Mouse (Mus musculus) hindbrain, postnatal 0 days (tissue): ENCODE data around the gene Uxt. TPM values are rescaled to one million over a fixed set of nuclear protein-coding genes. Genes with fewer than 3 reads are reported as not detected.
A peak's percentile ranks its signal among the peaks of the same experiment; 100 is the strongest.

ENCODE experiments used
- ATAC-seq: fragments of 200-750 bp; cut with Nextera tagmentation; 2 replicates; pipeline ENCODE4 v1.8.0; 2017; ENCODE audit warnings: mild to moderate bottlenecking, moderate TSS enrichment, moderate library complexity
- DNase-seq: peaks from one replicate; pipeline ENCODE4 v3.0.0-alpha.2; 2015; ENCODE audit warnings: low spot score
- H3K27ac ChIP-seq: fragments of 300-500 bp; sonication (generic); 2 replicates; pipeline ENCODE4 v1.5.1; 2014; ENCODE audit warnings: mild to moderate bottlenecking
- H3K27me3 ChIP-seq: fragments of 300-500 bp; sonication (generic); 2 replicates; pipeline ENCODE4 v1.6.1; 2014; ENCODE audit warnings: low read length, mixed read lengths; ENCODE audit not compliant: insufficient read depth
- H3K36me3 ChIP-seq: fragments of 300-500 bp; sonication (generic); 2 replicates; pipeline ENCODE4 v1.6.1; 2014; ENCODE audit warnings: low read length, mixed read lengths; ENCODE audit not compliant: insufficient read depth
- H3K4me1 ChIP-seq: fragments of 300-500 bp; sonication (generic); 2 replicates; pipeline ENCODE4 v1.6.1; 2014; ENCODE audit warnings: antibody characterized with exemption, low read length, mixed read lengths; ENCODE audit not compliant: insufficient read depth
- H3K4me2 ChIP-seq: fragments of 300-500 bp; sonication (generic); 2 replicates; pipeline ENCODE4 v1.6.1; 2014; ENCODE audit warnings: low read depth, mild to moderate bottlenecking, low read length, moderate library complexity, mixed read lengths
- H3K4me3 ChIP-seq: fragments of 300-500 bp; sonication (generic); 2 replicates; pipeline ENCODE4 v1.5.1; 2014; ENCODE audit warnings: low read length
- H3K9ac ChIP-seq: fragments of 300-500 bp; sonication (generic); replicated peaks from 2 replicates; pipeline ENCODE4 v1.6.1; 2014; ENCODE audit warnings: mild to moderate bottlenecking, low read length, moderate library complexity, mixed read lengths
- H3K9me3 ChIP-seq: fragments of 300-500 bp; sonication (generic); 2 replicates; pipeline ENCODE4 v1.6.1; 2016; ENCODE audit warnings: low read length, mixed read lengths
- CTCF ChIP-seq: IDR thresholded peaks from 2 replicates; pipeline ENCODE4 v1.5.1; 2016; ENCODE audit warnings: antibody characterized with exemption, control low read depth, low read depth
- WGBS: fragments of 180-500 bp; shearing (Covaris S2); extraction: QIAGEN DNeasy Blood & Tissue Kit; methylation state at CpG from one replicate; pipeline ENCODE4 v1.1.7; 2014; 5-methylcytosine and 5-hydroxymethylcytosine counted together
- polyA plus RNA-seq: library from polyadenylated mRNA; unstranded; fragments of >200 nt; fragmentation: Nextera tagmentation; extraction: Ambion mirVana; gene quantifications from 2 replicates; pipeline ENCODE4 v1.2.1, GENCODE M21; 2015
- total RNA-seq: library from RNA; depleted of rRNA; stranded (reverse); fragments of >200 nt; gene quantifications from 2 replicates; pipeline ENCODE4 v1.2.3, GENCODE M21; 2014; rRNA removed

Gene Uxt
- total RNA-seq (9.7 and 12.0 TPM in 2 replicates), polyA plus RNA-seq (32.2 and 33.2 TPM in 2 replicates)

DNA sequence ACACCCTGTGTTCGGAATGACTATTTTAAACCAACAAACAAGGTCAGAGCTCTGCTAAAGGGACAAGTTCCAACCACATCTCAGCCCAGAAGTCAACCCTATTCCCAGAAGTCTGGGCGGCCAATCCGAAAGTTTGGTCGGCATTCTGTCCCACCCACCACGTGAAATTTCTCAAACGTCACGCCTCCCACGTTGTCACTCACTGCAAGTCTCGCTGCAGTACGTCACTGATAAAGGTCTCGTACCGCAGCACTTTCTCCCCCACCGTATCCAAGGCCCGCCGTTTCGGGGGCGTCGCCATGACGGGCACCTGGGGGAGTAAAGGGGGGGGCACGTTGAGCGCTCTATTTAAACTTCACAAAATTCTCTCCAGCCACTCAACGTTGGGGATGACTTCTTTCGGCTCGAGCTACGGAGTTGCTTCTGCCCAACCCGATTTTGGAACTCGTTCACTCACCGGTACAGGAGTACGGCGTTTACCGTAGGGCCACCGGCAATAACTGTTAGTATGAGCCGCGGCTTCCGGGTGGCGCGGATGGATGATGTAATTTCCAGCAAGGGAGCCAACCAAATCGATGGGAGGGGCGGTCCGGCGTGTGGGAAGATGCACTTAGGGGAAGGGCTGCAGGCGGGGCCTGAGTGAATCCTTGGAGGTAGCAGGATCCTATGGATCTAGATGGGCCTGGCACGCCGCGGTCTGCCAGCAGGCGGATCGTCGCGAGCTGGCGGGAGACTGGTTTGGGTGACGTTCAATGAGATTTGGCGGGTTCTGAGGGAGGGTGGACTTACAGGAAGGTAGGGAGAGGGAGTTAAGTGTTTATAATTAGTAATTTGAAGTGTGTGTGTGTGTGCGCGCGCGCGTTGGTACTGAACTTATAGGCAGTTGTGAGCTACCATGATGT lies at the start of gene Uxt:
TSS of gene Uxt (minus strand) at position 541 of the 902 bp plus-strand sequence.
- DNase-seq = peak; percentile 90
- Histone ChIP-seq H3K27ac (peak within 1 kb of the TSS; percentile 78; the same call in 1 of the 2 replicates), H3K4me2 (peak within 1 kb of the TSS; percentile 54), H3K27me3 (no peaks in the 10 kb centered on the region), H3K9ac (peak within 1 kb of the TSS; percentile 51), H3K9me3 (no peaks in the 10 kb centered on the region), H3K36me3 (no peaks in the 10 kb centered on the region), H3K4me3 (peak within 1 kb of the TSS; percentile 46), H3K4me1 (no peaks in the 10 kb centered on the region)
- WGBS = 30% methylated on average over 57 of the region's 57 CpGs
- TF ChIP-seq CTCF = peak; percentile 56
- peak; percentile 97 for ATAC-seq

DNA sequence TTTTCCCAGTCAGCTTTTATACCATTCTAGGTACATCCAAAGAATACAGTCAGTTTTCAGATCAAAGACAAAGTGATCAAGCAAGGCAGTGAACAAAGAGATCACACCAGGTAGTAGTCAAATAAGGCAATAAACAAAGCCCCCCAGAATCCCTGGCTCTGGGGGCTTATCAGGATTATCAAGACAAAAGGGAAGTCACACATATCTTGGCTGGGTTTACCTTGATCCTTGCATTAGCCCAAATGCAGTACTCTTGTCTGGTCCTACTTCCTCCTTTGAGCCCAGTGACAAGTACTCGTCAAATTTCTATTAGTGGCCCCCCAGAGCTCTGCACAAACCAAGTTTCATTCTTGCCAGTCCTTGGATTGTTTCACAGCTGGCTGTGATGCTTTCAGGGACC lies 19.1 kb upstream of the Uxt start:
- H3K9ac ChIP-seq = no peak overlapping the region
- H3K4me2 ChIP-seq = no peak overlapping the region
- no peaks in the 10 kb centered on the region for H3K9me3 ChIP-seq
- 68% methylated on average over 1 of the region's 1 CpGs for WGBS
- no peak overlapping the region for H3K27ac ChIP-seq
- H3K4me3 ChIP-seq = no peak overlapping the region
- H3K4me1 ChIP-seq = no peaks in the 10 kb centered on the region
- no peak for ATAC-seq
- no peaks in the 10 kb centered on the region for H3K27me3 ChIP-seq
- no peaks in the 10 kb centered on the region for H3K36me3 ChIP-seq
- no peak for DNase-seq
- TF ChIP-seq CTCF = no peak

DNA sequence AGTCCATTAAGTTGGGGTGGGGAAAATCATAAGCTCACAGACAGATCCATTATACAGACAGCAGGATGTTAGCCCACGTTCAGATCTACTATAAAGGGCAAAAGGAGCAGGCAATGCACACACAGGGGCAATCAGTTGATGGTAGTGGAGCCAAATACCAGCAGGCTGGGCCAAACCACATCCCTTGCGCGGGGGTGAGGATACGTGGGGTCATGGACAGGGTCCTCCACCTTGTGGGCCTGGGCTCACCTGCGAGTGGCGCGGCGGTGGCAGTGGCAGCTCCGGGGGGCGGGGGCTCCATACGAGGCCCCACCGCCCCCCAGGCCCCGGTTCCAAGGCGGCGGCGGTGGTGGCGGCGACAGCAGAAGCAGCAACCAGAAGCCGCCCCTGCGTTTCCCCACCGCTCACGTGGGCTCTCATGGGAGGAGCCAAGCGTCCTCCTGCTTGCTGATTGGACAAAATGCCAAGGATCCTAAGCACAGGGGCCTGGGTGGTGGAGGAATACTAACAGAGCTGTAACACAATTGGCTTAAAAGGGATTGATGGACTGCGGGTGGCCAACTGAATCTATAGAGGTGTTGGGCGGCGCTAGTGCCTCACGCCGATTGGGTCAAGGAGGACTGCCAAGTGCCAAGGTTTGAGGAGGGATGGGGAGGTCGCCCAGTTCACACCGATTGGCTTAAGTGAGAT lies 11.5 kb downstream of the Uxt start, which contains the start of gene Elk1:
TSS of gene Elk1 (minus strand) at position 418 of the 690 bp plus-strand sequence.
- WGBS = 22% methylated on average over 25 of the region's 30 CpGs

DNA sequence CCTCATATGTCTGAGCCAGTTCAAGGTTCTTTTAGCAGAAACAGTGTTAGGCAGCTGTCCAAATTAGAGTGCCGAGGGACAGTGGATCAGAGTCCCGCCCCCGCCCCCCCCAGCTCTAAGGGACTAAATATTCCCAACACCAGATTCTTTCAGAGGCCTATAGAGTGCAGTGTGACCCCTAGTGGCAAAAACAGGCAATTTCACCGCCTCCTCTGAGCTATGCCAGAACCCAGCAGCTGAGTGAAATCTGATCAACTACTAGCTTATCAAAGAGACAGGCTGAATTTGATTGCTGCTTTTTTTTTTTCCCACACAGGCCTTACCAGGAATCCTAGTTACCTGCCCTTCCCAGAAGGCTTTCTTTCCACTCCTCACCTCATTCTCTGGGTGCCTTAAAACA lies 15.8 kb downstream of the Uxt start:
- ATAC-seq (no peak), DNase-seq (peak; percentile 62)
- no peak overlapping the region for H3K27ac ChIP-seq
- no peak overlapping the region for H3K4me3 ChIP-seq
- no peaks in the 10 kb centered on the region for H3K4me1 ChIP-seq
- 16% methylated on average over 4 of the region's 4 CpGs for WGBS
- no peaks in the 10 kb centered on the region for H3K9me3 ChIP-seq
- H3K36me3 ChIP-seq = no peaks in the 10 kb centered on the region
- H3K27me3 ChIP-seq = no peaks in the 10 kb centered on the region
- peak; percentile 67 for TF ChIP-seq CTCF
- no peak overlapping the region for H3K9ac ChIP-seq
- H3K4me2 ChIP-seq = no peak overlapping the region

More for the DNA sequence above, 11.5 kb downstream of the Uxt start, which contains the start of gene Elk1:
- peak within 1 kb of the TSS; percentile 57 for H3K4me3 ChIP-seq
- H3K9ac ChIP-seq = peak within 1 kb of the TSS; percentile 63
- no peak for TF ChIP-seq CTCF
- peak; percentile 94 for DNase-seq
- no peaks in the 10 kb centered on the region for H3K9me3 ChIP-seq
- no peaks in the 10 kb centered on the region for H3K36me3 ChIP-seq
- H3K27me3 ChIP-seq = no peaks in the 10 kb centered on the region
- H3K27ac ChIP-seq = peak within 1 kb of the TSS; percentile 81
- ATAC-seq = peak; percentile 98
- peak within 1 kb of the TSS; percentile 56 for H3K4me2 ChIP-seq
- no peaks in the 10 kb centered on the region for H3K4me1 ChIP-seq

DNA sequence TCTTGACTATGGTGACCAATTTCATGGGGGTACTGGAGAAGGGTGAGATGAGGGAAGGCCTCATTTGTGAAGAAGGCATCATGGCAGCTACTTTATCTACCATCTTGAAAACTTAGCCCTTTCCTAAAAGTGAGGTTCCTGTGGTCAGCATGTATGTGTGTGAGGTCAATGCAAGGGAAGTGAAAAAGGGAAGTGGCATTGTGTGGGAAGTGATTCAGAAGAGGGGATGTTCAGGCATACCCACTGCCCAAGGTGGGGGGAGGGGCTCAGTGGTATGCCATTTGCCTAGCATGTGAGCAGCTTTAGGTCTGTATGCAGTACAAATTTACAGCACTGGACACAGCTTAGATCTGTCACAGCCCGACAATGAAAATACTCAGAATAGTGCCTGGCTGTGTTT lies 29.9 kb downstream of the Uxt start:
- no peak for DNase-seq
- Histone ChIP-seq H3K4me1 (no peaks in the 10 kb centered on the region), H3K4me3 (no peak overlapping the region), H3K9ac (no peak overlapping the region), H3K9me3 (no peaks in the 10 kb centered on the region), H3K27me3 (no peaks in the 10 kb centered on the region), H3K4me2 (no peak overlapping the region), H3K36me3 (peaks cover 5% of the 10 kb centered on the region; the same call in 1 of the 2 replicates), H3K27ac (no peak overlapping the region)
- no peak for TF ChIP-seq CTCF
- WGBS = 82% methylated on average over 1 of the region's 1 CpGs
- no peak for ATAC-seq

DNA sequence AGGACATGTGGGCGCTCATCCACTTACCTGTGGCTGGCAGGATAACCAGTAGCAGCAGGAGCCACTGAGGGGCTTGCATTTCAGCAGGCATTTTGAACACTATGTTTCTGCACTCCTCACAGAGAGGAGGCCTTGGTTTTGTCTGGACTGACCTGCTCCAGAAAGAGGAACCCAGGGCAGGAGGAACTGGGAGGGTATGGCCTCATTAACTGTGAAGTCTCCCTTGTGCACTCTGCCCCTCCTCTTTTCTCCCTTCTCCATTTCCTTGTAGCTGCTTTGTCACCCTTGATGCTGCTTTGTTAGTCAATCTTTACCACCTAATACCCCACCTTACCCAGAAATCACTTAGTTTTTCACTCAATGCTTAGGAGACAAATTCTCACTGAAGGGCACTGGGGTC lies 30.5 kb downstream of the Uxt start, which contains the start of gene Cfp:
TSS of gene Cfp (minus strand) at position 192 of the 400 bp plus-strand sequence.
- 73% methylated on average over 1 of the region's 1 CpGs for WGBS
- Histone ChIP-seq H3K27me3 (no peaks in the 10 kb centered on the region), H3K27ac (no peak within 1 kb of the TSS), H3K36me3 (peaks cover 8% of the 10 kb centered on the region; the same call in 1 of the 2 replicates), H3K9ac (no peak within 1 kb of the TSS), H3K4me3 (no peak within 1 kb of the TSS), H3K4me2 (no peak within 1 kb of the TSS), H3K9me3 (no peaks in the 10 kb centered on the region), H3K4me1 (no peaks in the 10 kb centered on the region)
- no peak for ATAC-seq
- no peak for TF ChIP-seq CTCF
- no peak for DNase-seq
